Mouse (Mus musculus) bone marrow, adult 2 months (tissue): Measurements from ENCODE around the gene Nicn1.

Source experiments
- CTCF ChIP-seq: fragments of 200-500 bp; IDR thresholded peaks from 2 replicates; pipeline ENCODE4 v1.5.1; 2011; ENCODE audit warnings: low read length, control low read depth; ENCODE audit not compliant: control insufficient read depth, insufficient read depth
- POLR2A ChIP-seq: fragments of 200-500 bp; IDR thresholded peaks from 2 replicates; pipeline ENCODE4 v1.6.1; 2011; ENCODE audit warnings: low read depth, mild to moderate bottlenecking, control low read depth, low read length, borderline replicate concordance; ENCODE audit not compliant: control insufficient read depth

DNA sequence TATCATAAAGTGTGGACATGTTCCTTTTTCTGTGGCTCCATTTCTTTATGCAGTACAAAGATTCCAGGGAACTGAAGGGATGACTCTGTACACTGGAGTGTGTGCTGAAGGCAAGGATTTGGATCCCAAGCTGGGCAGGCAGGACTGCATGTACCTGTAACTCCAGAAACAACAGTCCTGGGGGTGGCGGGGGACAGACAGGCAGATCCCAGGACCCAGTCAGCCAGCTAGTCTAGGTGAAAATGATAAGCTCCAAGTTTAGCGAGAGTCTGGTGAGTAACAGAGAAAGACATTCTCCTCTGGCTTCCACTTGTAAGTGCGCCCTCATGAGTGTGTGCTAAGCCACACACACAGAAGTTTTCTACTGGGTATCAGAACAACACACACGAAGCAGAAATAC lies 29.7 kb upstream of the Nicn1 start:
- TF ChIP-seq CTCF (no peak), POLR2A (no peak)
